Mouse (Mus musculus) neutrophil, adult 5-6 weeks (primary cell): ENCODE data around the gene Ccdc85c. TPM values are rescaled to one million over a fixed set of nuclear protein-coding genes. Genes with fewer than 3 reads are reported as not detected.

Experiments used
- ATAC-seq: fragments of 151-379, 151-347 bp; 2 replicates; pipeline ENCODE4 v1.8.0; 2017; ENCODE audit warnings: mild to moderate bottlenecking, moderate TSS enrichment; ENCODE audit not compliant: insufficient number of reproducible peaks, poor library complexity, low FRiP score, severe bottlenecking; ENCODE audit errors: extremely low read depth
- total RNA-seq: library from RNA; stranded (forward); fragments of 200-1000 nt; gene quantifications from 2 replicates; pipeline ENCODE4 v1.2.3, GENCODE M21; 2017

Gene Ccdc85c
- total RNA-seq, 1 experiment from 2014 or later = 0.23 TPM

- no peak for ATAC-seq
Measured at GRCm38 (mm10) chr12:108204978-108205377, 70.2 kb downstream of the Ccdc85c start.

- no peak for ATAC-seq
Measured at GRCm38 (mm10) chr12:108203895-108204294, 71.3 kb downstream of the Ccdc85c start.

GRCm38 (mm10) chr12:108200094-108200493, 75.1 kb downstream of the Ccdc85c start:
- no peak for ATAC-seq

GRCm38 (mm10) chr12:108198447-108198846, 76.8 kb downstream of the Ccdc85c start:
- ATAC-seq = no peak

- ATAC-seq = no peak
Measured at GRCm38 (mm10) chr12:108195761-108196160, 79.5 kb downstream of the Ccdc85c start.

GRCm38 (mm10) chr12:108193878-108194277, 81.3 kb downstream of the Ccdc85c start:
- ATAC-seq = no peak

GRCm38 (mm10) chr12:108187541-108188091, 87.6 kb downstream of the Ccdc85c start:
- ATAC-seq = no peak

GRCm38 (mm10) chr12:108181716-108182115, 93.5 kb downstream of the Ccdc85c start:
- ATAC-seq = no peak

- ATAC-seq = peak; percentile 92
Measured at GRCm38 (mm10) chr12:108179321-108180266, 95.6 kb downstream of the Ccdc85c start, which contains the start of gene Ccnk. Ccnk (plus strand) TSS chr12:108179579.

GRCm38 (mm10) chr12:108179246-108179320, 96.1 kb downstream of the Ccdc85c start, which contains the start of gene Setd3:
Setd3 (minus strand) TSS chr12:108179314.
- no peak for ATAC-seq

GRCm38 (mm10) chr12:108178331-108179245, 96.6 kb downstream of the Ccdc85c start:
- ATAC-seq = no peak

GRCm38 (mm10) chr12:108176366-108176765, 98.9 kb downstream of the Ccdc85c start:
- no peak for ATAC-seq

GRCm38 (mm10) chr12:108174606-108175505, 100.4 kb downstream of the Ccdc85c start:
- ATAC-seq = no peak

- ATAC-seq = no peak
Measured at GRCm38 (mm10) chr12:108172639-108173038, 102.6 kb downstream of the Ccdc85c start.

- no peak for ATAC-seq
Measured at GRCm38 (mm10) chr12:108171336-108171735, 103.9 kb downstream of the Ccdc85c start.

GRCm38 (mm10) chr12:108170467-108170866, 104.8 kb downstream of the Ccdc85c start:
- ATAC-seq = peak; percentile 31; the same call in 1 of the 2 replicates

- ATAC-seq = no peak
Measured at GRCm38 (mm10) chr12:108168909-108169308, 106.3 kb downstream of the Ccdc85c start.

GRCm38 (mm10) chr12:108163706-108164105, 111.5 kb downstream of the Ccdc85c start:
- ATAC-seq = no peak

- no peak for ATAC-seq
Measured at GRCm38 (mm10) chr12:108162036-108162435, 113.2 kb downstream of the Ccdc85c start.
